Mouse (Mus musculus): ENCODE results near the gene Mecom. TPM values are rescaled to one million over a fixed set of nuclear protein-coding genes. Genes with fewer than 3 reads are reported as not detected.
A peak's percentile ranks its signal among the peaks of the same experiment; 100 is the strongest.

Gene Mecom
- polyA plus RNA-seq, 1 experiment from 2014 or later: 89.3 TPM

DNA sequence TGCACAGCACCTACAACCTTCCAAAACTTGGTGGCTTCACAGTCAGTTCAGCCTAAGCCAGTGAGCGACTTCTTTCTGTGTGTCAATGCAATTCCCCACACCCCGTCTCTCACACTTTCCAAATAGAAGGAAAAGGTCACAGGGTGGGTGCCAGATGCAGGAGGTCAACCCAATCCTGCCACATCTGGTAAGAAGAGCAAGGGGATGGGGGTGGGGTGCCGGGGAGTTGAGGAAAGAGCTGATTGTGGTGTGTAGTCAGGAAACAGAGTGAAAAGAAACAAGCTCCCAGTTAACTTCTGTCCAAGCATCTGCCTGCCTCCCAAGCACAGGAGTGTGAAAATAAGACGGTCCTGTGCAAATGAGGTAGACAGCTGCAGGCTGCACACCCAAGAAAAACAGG, 408.1 kb downstream of the Mecom start:
- WGBS: 55% methylated on average over 4 of the region's 4 CpGs
- H3K9me3 ChIP-seq (ENCODE audit: control insufficient read depth, low read length): no peaks in the 10 kb centered on the region
- H3K4me1 ChIP-seq (ENCODE audit: control insufficient read depth, insufficient read depth, low read length): peaks cover 16% of the 10 kb centered on the region
- H3K27ac ChIP-seq (ENCODE audit: low read depth, low read length): peak overlapping the region; percentile 55; the same call in 1 of the 2 replicates
- no peaks in the 10 kb centered on the region for H3K36me3 ChIP-seq (ENCODE audit: control insufficient read depth, insufficient read depth, low read length)
- ATAC-seq (ENCODE audit: low FRiP score, low TSS enrichment): no peak
- no peaks in the 10 kb centered on the region for H3K27me3 ChIP-seq (ENCODE audit: control insufficient read depth, insufficient read depth, low read length)
- H3K4me3 ChIP-seq (ENCODE audit: low read length): no peak overlapping the region
- no peak overlapping the region for H3K4me2 ChIP-seq (replicated peaks; ENCODE audit: low read depth, low read length)
- no peak overlapping the region for H3K9ac ChIP-seq (ENCODE audit: low read depth, low read length)

GRCm38 (mm10) chr3:30138588-30138987, 409.2 kb downstream of the Mecom start:
- no peaks in the 10 kb centered on the region for H3K27me3 ChIP-seq (ENCODE audit: control insufficient read depth, insufficient read depth, low read length)
- H3K9me3 ChIP-seq (ENCODE audit: control insufficient read depth, low read length): no peaks in the 10 kb centered on the region
- H3K27ac ChIP-seq (ENCODE audit: low read depth, low read length): peak overlapping the region; percentile 71
- peaks cover 9% of the 10 kb centered on the region; the same call in 1 of the 2 replicates for H3K4me1 ChIP-seq (ENCODE audit: control insufficient read depth, insufficient read depth, low read length)
- H3K4me2 ChIP-seq (replicated peaks; ENCODE audit: low read depth, low read length): no peak overlapping the region
- H3K4me3 ChIP-seq (ENCODE audit: low read length): no peak overlapping the region
- ATAC-seq (ENCODE audit: low FRiP score, low TSS enrichment): peak; percentile 62; the same call in 1 of the 2 replicates
- 64% methylated on average over 6 of the region's 6 CpGs for WGBS
- no peak overlapping the region for H3K9ac ChIP-seq (ENCODE audit: low read depth, low read length)
- no peaks in the 10 kb centered on the region for H3K36me3 ChIP-seq (ENCODE audit: control insufficient read depth, insufficient read depth, low read length)

GRCm38 (mm10) chr3:30135857-30136256, 412.0 kb downstream of the Mecom start:
- Histone ChIP-seq H3K4me2 (replicated peaks; ENCODE audit: low read depth, low read length) (no peak overlapping the region), H3K27ac (ENCODE audit: low read depth, low read length) (no peak overlapping the region), H3K9ac (ENCODE audit: low read depth, low read length) (no peak overlapping the region), H3K36me3 (ENCODE audit: control insufficient read depth, insufficient read depth, low read length) (no peaks in the 10 kb centered on the region), H3K27me3 (ENCODE audit: control insufficient read depth, insufficient read depth, low read length) (no peaks in the 10 kb centered on the region), H3K4me1 (ENCODE audit: control insufficient read depth, insufficient read depth, low read length) (peaks cover 5% of the 10 kb centered on the region; the same call in 1 of the 2 replicates), H3K4me3 (ENCODE audit: low read length) (no peak overlapping the region), H3K9me3 (ENCODE audit: control insufficient read depth, low read length) (no peaks in the 10 kb centered on the region)
- ATAC-seq (ENCODE audit: low FRiP score, low TSS enrichment): no peak
- WGBS: 77% methylated on average over 6 of the region's 6 CpGs

DNA sequence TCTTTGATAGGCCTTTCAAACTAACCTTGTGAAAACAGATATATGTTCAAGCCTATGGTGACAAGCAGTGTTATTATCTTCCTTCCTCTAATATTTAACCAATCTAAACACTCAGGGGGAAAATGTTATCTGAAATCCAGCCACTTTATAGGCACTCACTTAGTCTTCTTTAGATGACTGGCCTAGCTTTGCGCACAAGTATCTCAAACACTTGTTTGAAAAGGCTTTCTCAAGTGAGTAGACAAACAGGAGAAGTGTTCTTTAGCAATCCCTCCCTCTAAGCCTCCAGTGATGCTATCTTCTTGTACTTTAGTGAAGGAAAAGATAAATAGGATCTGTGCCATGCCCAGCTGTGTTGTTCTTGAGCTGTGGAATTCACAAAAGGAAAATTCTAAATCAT, 412.7 kb downstream of the Mecom start:
- Histone ChIP-seq H3K4me2 (replicated peaks; ENCODE audit: low read depth, low read length) (no peak overlapping the region), H3K27me3 (ENCODE audit: control insufficient read depth, insufficient read depth, low read length) (no peaks in the 10 kb centered on the region), H3K27ac (ENCODE audit: low read depth, low read length) (no peak overlapping the region), H3K36me3 (ENCODE audit: control insufficient read depth, insufficient read depth, low read length) (no peaks in the 10 kb centered on the region), H3K4me3 (ENCODE audit: low read length) (no peak overlapping the region), H3K9me3 (ENCODE audit: control insufficient read depth, low read length) (no peaks in the 10 kb centered on the region), H3K4me1 (ENCODE audit: control insufficient read depth, insufficient read depth, low read length) (peaks cover 5% of the 10 kb centered on the region; the same call in 1 of the 2 replicates), H3K9ac (ENCODE audit: low read depth, low read length) (no peak overlapping the region)
- ATAC-seq (ENCODE audit: low FRiP score, low TSS enrichment): no peak
- 91% methylated on average over 1 of the region's 1 CpGs for WGBS

GRCm38 (mm10) chr3:30132981-30133380, 414.8 kb downstream of the Mecom start:
- H3K36me3 ChIP-seq (ENCODE audit: control insufficient read depth, insufficient read depth, low read length): no peaks in the 10 kb centered on the region
- H3K4me2 ChIP-seq (replicated peaks; ENCODE audit: low read depth, low read length): no peak overlapping the region
- 78% methylated on average over 3 of the region's 3 CpGs for WGBS
- no peak overlapping the region for H3K9ac ChIP-seq (ENCODE audit: low read depth, low read length)
- no peaks in the 10 kb centered on the region for H3K27me3 ChIP-seq (ENCODE audit: control insufficient read depth, insufficient read depth, low read length)
- H3K27ac ChIP-seq (ENCODE audit: low read depth, low read length): no peak overlapping the region
- no peaks in the 10 kb centered on the region; the same call in 1 of the 2 replicates for H3K4me1 ChIP-seq (ENCODE audit: control insufficient read depth, insufficient read depth, low read length)
- no peak overlapping the region for H3K4me3 ChIP-seq (ENCODE audit: low read length)
- ATAC-seq (ENCODE audit: low FRiP score, low TSS enrichment): no peak
- no peaks in the 10 kb centered on the region for H3K9me3 ChIP-seq (ENCODE audit: control insufficient read depth, low read length)

GRCm38 (mm10) chr3:30132370-30132769, 415.4 kb downstream of the Mecom start:
- Histone ChIP-seq H3K27ac (ENCODE audit: low read depth, low read length) (no peak overlapping the region), H3K9me3 (ENCODE audit: control insufficient read depth, low read length) (no peaks in the 10 kb centered on the region), H3K4me2 (replicated peaks; ENCODE audit: low read depth, low read length) (no peak overlapping the region), H3K4me1 (ENCODE audit: control insufficient read depth, insufficient read depth, low read length) (no peaks in the 10 kb centered on the region; the same call in 1 of the 2 replicates), H3K36me3 (ENCODE audit: control insufficient read depth, insufficient read depth, low read length) (no peaks in the 10 kb centered on the region), H3K9ac (ENCODE audit: low read depth, low read length) (no peak overlapping the region), H3K4me3 (ENCODE audit: low read length) (no peak overlapping the region), H3K27me3 (ENCODE audit: control insufficient read depth, insufficient read depth, low read length) (no peaks in the 10 kb centered on the region)
- no peak for ATAC-seq (ENCODE audit: low FRiP score, low TSS enrichment)
- WGBS: 81% methylated on average over 2 of the region's 2 CpGs

- H3K4me1 ChIP-seq (ENCODE audit: control insufficient read depth, insufficient read depth, low read length): no peaks in the 10 kb centered on the region; the same call in 1 of the 2 replicates
- H3K4me3 ChIP-seq (ENCODE audit: low read length): no peak overlapping the region
- H3K27me3 ChIP-seq (ENCODE audit: control insufficient read depth, insufficient read depth, low read length): no peaks in the 10 kb centered on the region
- no peaks in the 10 kb centered on the region for H3K36me3 ChIP-seq (ENCODE audit: control insufficient read depth, insufficient read depth, low read length)
- H3K4me2 ChIP-seq (replicated peaks; ENCODE audit: low read depth, low read length): no peak overlapping the region
- 65% methylated on average over 4 of the region's 4 CpGs for WGBS
- no peak overlapping the region for H3K9ac ChIP-seq (ENCODE audit: low read depth, low read length)
- H3K27ac ChIP-seq (ENCODE audit: low read depth, low read length): no peak overlapping the region
- no peak for ATAC-seq (ENCODE audit: low FRiP score, low TSS enrichment)
- H3K9me3 ChIP-seq (ENCODE audit: control insufficient read depth, low read length): no peaks in the 10 kb centered on the region
These were observed 417.3 kb downstream of the Mecom start for GRCm38 (mm10) chr3:30130495-30130894.

- Histone ChIP-seq H3K27ac (ENCODE audit: low read depth, low read length) (no peak overlapping the region), H3K4me2 (replicated peaks; ENCODE audit: low read depth, low read length) (no peak overlapping the region), H3K9ac (ENCODE audit: low read depth, low read length) (no peak overlapping the region), H3K4me1 (ENCODE audit: control insufficient read depth, insufficient read depth, low read length) (no peaks in the 10 kb centered on the region), H3K36me3 (ENCODE audit: control insufficient read depth, insufficient read depth, low read length) (no peaks in the 10 kb centered on the region), H3K9me3 (ENCODE audit: control insufficient read depth, low read length) (no peaks in the 10 kb centered on the region), H3K27me3 (ENCODE audit: control insufficient read depth, insufficient read depth, low read length) (no peaks in the 10 kb centered on the region), H3K4me3 (ENCODE audit: low read length) (no peak overlapping the region)
- no peak for ATAC-seq (ENCODE audit: low FRiP score, low TSS enrichment)
- 84% methylated on average over 3 of the region's 3 CpGs for WGBS
These were observed 425.2 kb downstream of the Mecom start for GRCm38 (mm10) chr3:30122618-30123017.

- Histone ChIP-seq H3K4me1 (ENCODE audit: control insufficient read depth, insufficient read depth, low read length) (no peaks in the 10 kb centered on the region), H3K27me3 (ENCODE audit: control insufficient read depth, insufficient read depth, low read length) (no peaks in the 10 kb centered on the region), H3K36me3 (ENCODE audit: control insufficient read depth, insufficient read depth, low read length) (no peaks in the 10 kb centered on the region), H3K4me2 (replicated peaks; ENCODE audit: low read depth, low read length) (no peak overlapping the region), H3K9ac (ENCODE audit: low read depth, low read length) (no peak overlapping the region), H3K27ac (ENCODE audit: low read depth, low read length) (no peak overlapping the region), H3K9me3 (ENCODE audit: control insufficient read depth, low read length) (no peaks in the 10 kb centered on the region), H3K4me3 (ENCODE audit: low read length) (no peak overlapping the region)
- WGBS: 89% methylated on average over 8 of the region's 8 CpGs
- ATAC-seq (ENCODE audit: low FRiP score, low TSS enrichment): no peak
These were observed 426.9 kb downstream of the Mecom start for GRCm38 (mm10) chr3:30120790-30121512.

Measured in kidney, embryonic 14.5 days (tissue).